Mouse (Mus musculus): ENCODE results near the gene Sipa1l1. TPM values are rescaled to one million over a fixed set of nuclear protein-coding genes. Genes with fewer than 3 reads are reported as not detected.

The Sipa1l1 gene
- polyA plus RNA-seq, 1 experiment from 2014 or later, result 41.6 TPM

GRCm38 (mm10) chr12:82470362-82470936, 301.3 kb downstream of the Sipa1l1 start:
- peaks cover 19% of the 10 kb centered on the region for H3K4me1 ChIP-seq (replicated peaks; ENCODE audit: control insufficient read depth, insufficient read depth, low read length)
- peak overlapping the region; percentile 60 for H3K9ac ChIP-seq (ENCODE audit: low read length)
- DNase-seq (ENCODE audit: low spot score), result peak; percentile 90
- H3K27ac ChIP-seq (ENCODE audit: low read depth), result peak overlapping the region; percentile 85
- under 1% methylated on average over 18 of the region's 18 CpGs for WGBS
- peak overlapping the region; percentile 45 for H3K4me3 ChIP-seq (ENCODE audit: low read depth, low read length)
- H3K36me3 ChIP-seq (ENCODE audit: control insufficient read depth, insufficient read depth, low read length), result no peaks in the 10 kb centered on the region
- peak; percentile 87 for ATAC-seq (replicated peaks; ENCODE audit: low FRiP score, low TSS enrichment, low read depth)
- H3K27me3 ChIP-seq (replicated peaks; ENCODE audit: control insufficient read depth, insufficient read depth, low read length), result no peaks in the 10 kb centered on the region
- H3K4me2 ChIP-seq (ENCODE audit: low read length), result peak overlapping the region; percentile 77
- no peaks in the 10 kb centered on the region for H3K9me3 ChIP-seq (ENCODE audit: control insufficient read depth, low read length)

DNA sequence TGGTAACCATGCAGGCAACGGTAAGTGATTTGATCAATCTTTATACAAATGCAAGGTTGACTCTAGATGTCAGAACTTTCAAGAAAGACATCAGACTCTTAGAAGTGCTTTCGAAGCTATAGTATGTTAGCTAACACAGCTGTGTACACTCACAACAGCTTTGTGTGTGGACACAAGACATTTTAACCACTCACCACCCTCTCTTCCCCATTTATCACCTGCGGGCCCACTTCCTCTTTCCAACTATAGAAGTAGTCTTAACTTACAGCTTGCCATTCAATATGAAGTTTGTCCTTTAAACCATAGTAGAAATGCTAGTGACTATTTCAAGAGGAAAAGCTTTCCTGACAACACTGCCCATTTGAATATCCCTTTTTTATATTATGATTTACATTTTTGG, 303.7 kb downstream of the Sipa1l1 start:
- Histone ChIP-seq H3K36me3 (ENCODE audit: control insufficient read depth, insufficient read depth, low read length) (no peaks in the 10 kb centered on the region), H3K4me1 (replicated peaks; ENCODE audit: control insufficient read depth, insufficient read depth, low read length) (peaks cover 19% of the 10 kb centered on the region), H3K4me2 (ENCODE audit: low read length) (no peak overlapping the region), H3K9ac (ENCODE audit: low read length) (no peak overlapping the region), H3K27ac (ENCODE audit: low read depth) (no peak overlapping the region), H3K27me3 (replicated peaks; ENCODE audit: control insufficient read depth, insufficient read depth, low read length) (no peaks in the 10 kb centered on the region), H3K9me3 (ENCODE audit: control insufficient read depth, low read length) (no peaks in the 10 kb centered on the region), H3K4me3 (ENCODE audit: low read depth, low read length) (no peak overlapping the region)
- WGBS, result 89% methylated on average over 3 of the region's 3 CpGs
- ATAC-seq (replicated peaks; ENCODE audit: low FRiP score, low TSS enrichment, low read depth) (no peak), DNase-seq (ENCODE audit: low spot score) (no peak)

DNA sequence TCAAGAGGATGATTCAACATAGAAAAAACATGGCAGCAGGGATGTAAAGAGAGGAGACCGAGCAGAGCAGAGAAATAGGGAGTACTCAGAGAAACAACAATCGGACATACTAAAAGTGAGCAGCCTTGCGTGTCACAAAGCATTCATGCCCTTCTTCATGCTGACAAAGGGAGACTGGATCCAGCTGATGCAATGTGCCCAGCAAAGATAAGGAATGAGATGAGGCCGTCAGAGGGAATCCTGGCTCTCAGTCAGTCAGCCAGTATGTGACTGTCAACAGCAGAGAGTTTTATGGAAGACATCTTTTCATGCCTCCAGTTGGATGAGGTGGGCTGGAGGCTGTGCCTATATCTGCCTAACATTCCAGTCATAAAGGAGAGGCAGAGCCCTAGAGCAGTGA, 304.1 kb downstream of the Sipa1l1 start:
- H3K9ac ChIP-seq (ENCODE audit: low read length), result no peak overlapping the region
- H3K36me3 ChIP-seq (ENCODE audit: control insufficient read depth, insufficient read depth, low read length), result no peaks in the 10 kb centered on the region
- H3K27me3 ChIP-seq (replicated peaks; ENCODE audit: control insufficient read depth, insufficient read depth, low read length), result no peaks in the 10 kb centered on the region
- WGBS, result 84% methylated on average over 4 of the region's 4 CpGs
- H3K9me3 ChIP-seq (ENCODE audit: control insufficient read depth, low read length), result no peaks in the 10 kb centered on the region
- H3K27ac ChIP-seq (ENCODE audit: low read depth), result no peak overlapping the region
- no peak overlapping the region for H3K4me2 ChIP-seq (ENCODE audit: low read length)
- ATAC-seq (replicated peaks; ENCODE audit: low FRiP score, low TSS enrichment, low read depth) (no peak), DNase-seq (ENCODE audit: low spot score) (no peak)
- H3K4me3 ChIP-seq (ENCODE audit: low read depth, low read length), result no peak overlapping the region
- peaks cover 16% of the 10 kb centered on the region for H3K4me1 ChIP-seq (replicated peaks; ENCODE audit: control insufficient read depth, insufficient read depth, low read length)

- ATAC-seq (replicated peaks; ENCODE audit: low FRiP score, low TSS enrichment, low read depth), result no peak
- Histone ChIP-seq H3K27ac (ENCODE audit: low read depth) (no peak overlapping the region), H3K27me3 (replicated peaks; ENCODE audit: control insufficient read depth, insufficient read depth, low read length) (no peaks in the 10 kb centered on the region), H3K4me2 (ENCODE audit: low read length) (no peak overlapping the region), H3K4me1 (replicated peaks; ENCODE audit: control insufficient read depth, insufficient read depth, low read length) (peaks cover 5% of the 10 kb centered on the region; the same call in 1 of the 2 replicates), H3K4me3 (ENCODE audit: low read depth, low read length) (no peak overlapping the region), H3K9ac (ENCODE audit: low read length) (no peak overlapping the region), H3K9me3 (ENCODE audit: control insufficient read depth, low read length) (no peaks in the 10 kb centered on the region), H3K36me3 (ENCODE audit: control insufficient read depth, insufficient read depth, low read length) (no peaks in the 10 kb centered on the region)
- WGBS, result 78% methylated on average over 4 of the region's 4 CpGs
- DNase-seq (ENCODE audit: low spot score), result no peak
Observed at GRCm38 (mm10) chr12:82474409-82474808, 305.3 kb downstream of the Sipa1l1 start.

DNA sequence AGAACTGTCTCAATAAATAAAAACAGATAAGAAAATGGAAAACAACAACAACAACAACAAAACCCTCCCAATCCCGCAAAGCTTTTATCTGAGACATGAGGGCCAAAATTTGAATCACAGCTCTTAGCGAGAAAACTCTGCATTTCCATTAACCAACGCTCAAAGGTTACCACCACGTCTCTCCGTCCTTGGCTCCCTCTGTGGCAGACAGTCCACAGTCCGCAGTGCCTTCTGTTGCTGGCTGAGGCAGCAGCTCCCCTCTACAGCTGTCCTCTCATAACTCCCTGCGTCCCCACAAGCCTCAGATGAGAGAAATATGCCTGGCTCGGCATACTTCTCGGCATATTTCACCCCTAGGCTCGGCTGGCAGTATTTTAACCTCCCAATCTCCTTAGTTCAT, 306.9 kb downstream of the Sipa1l1 start:
- no peak for DNase-seq (ENCODE audit: low spot score)
- H3K4me3 ChIP-seq (ENCODE audit: low read depth, low read length), result no peak overlapping the region
- H3K9me3 ChIP-seq (ENCODE audit: control insufficient read depth, low read length), result no peaks in the 10 kb centered on the region
- no peak overlapping the region for H3K4me2 ChIP-seq (ENCODE audit: low read length)
- 82% methylated on average over 10 of the region's 10 CpGs for WGBS
- H3K4me1 ChIP-seq (replicated peaks; ENCODE audit: control insufficient read depth, insufficient read depth, low read length), result no peaks in the 10 kb centered on the region
- no peaks in the 10 kb centered on the region for H3K27me3 ChIP-seq (replicated peaks; ENCODE audit: control insufficient read depth, insufficient read depth, low read length)
- no peak for ATAC-seq (replicated peaks; ENCODE audit: low FRiP score, low TSS enrichment, low read depth)
- no peak overlapping the region for H3K9ac ChIP-seq (ENCODE audit: low read length)
- no peaks in the 10 kb centered on the region for H3K36me3 ChIP-seq (ENCODE audit: control insufficient read depth, insufficient read depth, low read length)
- no peak overlapping the region for H3K27ac ChIP-seq (ENCODE audit: low read depth)

GRCm38 (mm10) chr12:82476580-82476979, 307.5 kb downstream of the Sipa1l1 start:
- H3K36me3 ChIP-seq (ENCODE audit: control insufficient read depth, insufficient read depth, low read length), result no peaks in the 10 kb centered on the region
- H3K4me1 ChIP-seq (replicated peaks; ENCODE audit: control insufficient read depth, insufficient read depth, low read length), result no peaks in the 10 kb centered on the region
- no peak overlapping the region for H3K4me3 ChIP-seq (ENCODE audit: low read depth, low read length)
- DNase-seq (ENCODE audit: low spot score) (no peak), ATAC-seq (replicated peaks; ENCODE audit: low FRiP score, low TSS enrichment, low read depth) (no peak)
- WGBS, result 52% methylated on average over 2 of the region's 2 CpGs
- no peak overlapping the region for H3K4me2 ChIP-seq (ENCODE audit: low read length)
- no peak overlapping the region for H3K9ac ChIP-seq (ENCODE audit: low read length)
- no peaks in the 10 kb centered on the region for H3K9me3 ChIP-seq (ENCODE audit: control insufficient read depth, low read length)
- no peaks in the 10 kb centered on the region for H3K27me3 ChIP-seq (replicated peaks; ENCODE audit: control insufficient read depth, insufficient read depth, low read length)
- H3K27ac ChIP-seq (ENCODE audit: low read depth), result no peak overlapping the region

GRCm38 (mm10) chr12:82477826-82478225, 308.7 kb downstream of the Sipa1l1 start:
- 22% methylated on average over 5 of the region's 5 CpGs for WGBS
- Histone ChIP-seq H3K4me2 (ENCODE audit: low read length) (no peak overlapping the region), H3K9me3 (ENCODE audit: control insufficient read depth, low read length) (no peaks in the 10 kb centered on the region), H3K9ac (ENCODE audit: low read length) (no peak overlapping the region), H3K4me1 (replicated peaks; ENCODE audit: control insufficient read depth, insufficient read depth, low read length) (no peaks in the 10 kb centered on the region), H3K4me3 (ENCODE audit: low read depth, low read length) (no peak overlapping the region), H3K27me3 (replicated peaks; ENCODE audit: control insufficient read depth, insufficient read depth, low read length) (no peaks in the 10 kb centered on the region), H3K27ac (ENCODE audit: low read depth) (peak overlapping the region; percentile 12; the same call in 1 of the 2 replicates), H3K36me3 (ENCODE audit: control insufficient read depth, insufficient read depth, low read length) (no peaks in the 10 kb centered on the region)
- peak; percentile 57 for DNase-seq (ENCODE audit: low spot score)
- ATAC-seq (replicated peaks; ENCODE audit: low FRiP score, low TSS enrichment, low read depth), result no peak

GRCm38 (mm10) chr12:82478256-82478655, 309.1 kb downstream of the Sipa1l1 start:
- H3K27me3 ChIP-seq (replicated peaks; ENCODE audit: control insufficient read depth, insufficient read depth, low read length), result no peaks in the 10 kb centered on the region
- ATAC-seq (replicated peaks; ENCODE audit: low FRiP score, low TSS enrichment, low read depth) (no peak), DNase-seq (ENCODE audit: low spot score) (no peak)
- no peaks in the 10 kb centered on the region for H3K4me1 ChIP-seq (replicated peaks; ENCODE audit: control insufficient read depth, insufficient read depth, low read length)
- 33% methylated on average over 8 of the region's 8 CpGs for WGBS
- no peak overlapping the region for H3K4me3 ChIP-seq (ENCODE audit: low read depth, low read length)
- no peak overlapping the region for H3K4me2 ChIP-seq (ENCODE audit: low read length)
- H3K36me3 ChIP-seq (ENCODE audit: control insufficient read depth, insufficient read depth, low read length), result no peaks in the 10 kb centered on the region
- no peaks in the 10 kb centered on the region for H3K9me3 ChIP-seq (ENCODE audit: control insufficient read depth, low read length)
- peak overlapping the region; percentile 12; the same call in 1 of the 2 replicates for H3K27ac ChIP-seq (ENCODE audit: low read depth)
- no peak overlapping the region for H3K9ac ChIP-seq (ENCODE audit: low read length)

- Histone ChIP-seq H3K27ac (ENCODE audit: low read depth) (no peak overlapping the region), H3K4me2 (ENCODE audit: low read length) (no peak overlapping the region), H3K9me3 (ENCODE audit: control insufficient read depth, low read length) (no peaks in the 10 kb centered on the region), H3K9ac (ENCODE audit: low read length) (no peak overlapping the region), H3K36me3 (ENCODE audit: control insufficient read depth, insufficient read depth, low read length) (no peaks in the 10 kb centered on the region), H3K4me3 (ENCODE audit: low read depth, low read length) (no peak overlapping the region), H3K4me1 (replicated peaks; ENCODE audit: control insufficient read depth, insufficient read depth, low read length) (no peaks in the 10 kb centered on the region), H3K27me3 (replicated peaks; ENCODE audit: control insufficient read depth, insufficient read depth, low read length) (no peaks in the 10 kb centered on the region)
- peak; percentile 32 for DNase-seq (ENCODE audit: low spot score)
- WGBS, result 63% methylated on average over 3 of the region's 3 CpGs
- no peak for ATAC-seq (replicated peaks; ENCODE audit: low FRiP score, low TSS enrichment, low read depth)
Observed at GRCm38 (mm10) chr12:82479393-82479792, 310.3 kb downstream of the Sipa1l1 start.
